Mouse (Mus musculus) heart, postnatal 4 days (tissue): ENCODE data around the gene Ttpal. TPM values are rescaled to one million over a fixed set of nuclear protein-coding genes. Genes with fewer than 3 reads are reported as not detected.

Experiments
- DNase-seq: peaks from one replicate; pipeline ENCODE4 v3.0.0; 2021
- total RNA-seq, 2 experiments: library from RNA; stranded (reverse); gene quantifications; 2 replicates each; pipeline ENCODE4 v1.2.3; 2021

Gene Ttpal
- 10 to 100 TPM; 13.1 to 14.0 TPM for total RNA-seq

- peak; percentile 90 for DNase-seq
These were observed at the start of gene Ttpal for GRCm38 (mm10) chr2:163602101-163602971. Ttpal (plus strand) TSS chr2:163602314.

GRCm38 (mm10) chr2:163552518-163552929, 49.6 kb upstream of the Ttpal start:
- no peak for DNase-seq

- no peak for DNase-seq
These were observed 47.6 kb upstream of the Ttpal start for GRCm38 (mm10) chr2:163554425-163554982.

- DNase-seq: no peak
These were observed 47.1 kb upstream of the Ttpal start for GRCm38 (mm10) chr2:163554996-163555395.

- no peak for DNase-seq
These were observed 46.7 kb upstream of the Ttpal start for GRCm38 (mm10) chr2:163555417-163555816.

GRCm38 (mm10) chr2:163558548-163558947, 43.6 kb upstream of the Ttpal start:
- DNase-seq: no peak

- no peak for DNase-seq
These were observed 42.9 kb upstream of the Ttpal start for GRCm38 (mm10) chr2:163559236-163559635.

- DNase-seq: no peak
These were observed 41.9 kb upstream of the Ttpal start for GRCm38 (mm10) chr2:163560247-163560646.

- no peak for DNase-seq
These were observed 40.7 kb upstream of the Ttpal start for GRCm38 (mm10) chr2:163561258-163561948.

- DNase-seq: peak; percentile 50
These were observed 37.5 kb upstream of the Ttpal start for GRCm38 (mm10) chr2:163564646-163565045.

GRCm38 (mm10) chr2:163574321-163574720, 27.8 kb upstream of the Ttpal start:
- DNase-seq: no peak

- DNase-seq: peak; percentile 24
These were observed 26.9 kb upstream of the Ttpal start for GRCm38 (mm10) chr2:163575248-163575647.

- no peak for DNase-seq
These were observed 24.1 kb upstream of the Ttpal start for GRCm38 (mm10) chr2:163577986-163578385.

- DNase-seq: no peak
These were observed 21.8 kb upstream of the Ttpal start for GRCm38 (mm10) chr2:163580069-163580945.

GRCm38 (mm10) chr2:163583226-163584087, 18.7 kb upstream of the Ttpal start:
- DNase-seq: no peak

GRCm38 (mm10) chr2:163584088-163584426, 18.1 kb upstream of the Ttpal start:
- no peak for DNase-seq

- peak; percentile 44 for DNase-seq
These were observed 15.5 kb upstream of the Ttpal start for GRCm38 (mm10) chr2:163586384-163587261.

- no peak for DNase-seq
These were observed 14.6 kb upstream of the Ttpal start for GRCm38 (mm10) chr2:163587506-163587905.

GRCm38 (mm10) chr2:163590211-163590610, 11.9 kb upstream of the Ttpal start:
- no peak for DNase-seq

GRCm38 (mm10) chr2:163590996-163591395, 11.1 kb upstream of the Ttpal start:
- no peak for DNase-seq
